Mouse (Mus musculus): Measurements from ENCODE around the gene Bak1.

GRCm38 (mm10) chr17:26974547-26974946 lies 54.3 kb downstream of the Bak1 start:
- TF ChIP-seq POLR2A (IDR thresholded peaks at IDR 0.05; ENCODE audit: control insufficient read depth, low read depth, low read length): no peak
- no peak for TF ChIP-seq CTCF (IDR thresholded peaks at IDR 0.05; ENCODE audit: control insufficient read depth, insufficient read depth, insufficient replicate concordance, low read depth, low read length)

Data from testis, adult 2 months (tissue).